Mouse (Mus musculus): ENCODE measurements around the gene Nme2. TPM values are rescaled to one million over a fixed set of nuclear protein-coding genes. Genes with fewer than 3 reads are reported as not detected.
A peak's percentile ranks its signal among the peaks of the same experiment; 100 is the strongest.

Gene Nme2
- 1.4 and 1.7 TPM in 2 replicates for polyA plus RNA-seq (2012)

DNA sequence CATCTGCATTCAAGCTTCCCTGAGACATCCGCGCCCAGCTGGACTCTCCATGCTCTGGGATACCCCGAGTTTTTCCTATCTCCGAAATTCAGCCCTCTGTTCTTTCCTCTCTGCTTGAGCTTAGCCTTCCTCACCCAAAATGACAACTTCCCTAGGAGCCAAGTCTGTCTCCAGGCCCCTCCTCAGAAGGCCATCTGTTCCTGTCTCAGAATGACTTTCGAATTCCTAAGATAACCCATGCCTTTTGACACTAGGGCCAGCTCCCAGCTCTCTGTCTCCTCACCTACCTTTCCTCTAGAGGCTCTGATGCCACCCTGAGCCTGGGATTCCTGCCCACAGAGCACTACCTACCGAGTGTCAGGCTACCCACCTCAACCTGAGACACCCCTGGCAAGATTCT lies at the start of gene Nme2:
Nme2 (minus strand) TSS at position 101 of the 400 bp plus-strand sequence.
- peaks cover 7% of the 10 kb centered on the region for H3K27me3 ChIP-seq (ENCODE audit: control insufficient read depth)
- H3K4me1 ChIP-seq (ENCODE audit: control insufficient read depth): peaks cover 28% of the 10 kb centered on the region
- H3K9me3 ChIP-seq (ENCODE audit: control insufficient read depth, low read length): no peaks in the 10 kb centered on the region
- peaks cover 37% of the 10 kb centered on the region for H3K36me3 ChIP-seq (ENCODE audit: control insufficient read depth)
- TF ChIP-seq GATA1 (IDR thresholded peaks at IDR 0.05; ENCODE audit: low read length): no peak
- no peak for TF ChIP-seq TAL1 (IDR thresholded peaks at IDR 0.05; ENCODE audit: low read length)
- peak within 1 kb of the TSS; percentile 69 for H3K4me3 ChIP-seq (replicated peaks)

DNA sequence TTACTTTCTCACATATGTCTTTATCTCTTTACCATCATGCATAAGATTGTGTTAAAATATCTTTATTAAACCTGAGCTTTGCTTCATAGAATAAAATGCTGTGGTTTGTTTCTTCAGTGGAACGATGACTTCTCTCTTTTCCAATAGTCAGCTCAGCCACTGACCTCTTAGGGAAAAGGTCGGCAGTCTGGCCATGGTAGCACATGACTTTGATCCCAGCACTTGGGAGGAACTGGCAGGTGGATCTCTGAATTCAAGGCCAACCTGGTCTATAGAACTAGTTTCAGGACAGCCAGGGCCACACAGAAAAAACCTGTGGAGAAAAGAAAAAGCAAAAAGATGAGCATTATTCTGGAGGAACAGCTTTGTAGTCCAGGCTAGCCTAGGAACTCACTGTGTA lies 47.3 kb upstream of the Nme2 start:
- Histone ChIP-seq H3K4me3 (replicated peaks) (no peak overlapping the region), H3K27me3 (ENCODE audit: control insufficient read depth) (no peaks in the 10 kb centered on the region), H3K9me3 (ENCODE audit: control insufficient read depth, low read length) (no peaks in the 10 kb centered on the region), H3K36me3 (ENCODE audit: control insufficient read depth) (peaks cover 11% of the 10 kb centered on the region), H3K4me1 (ENCODE audit: control insufficient read depth) (peaks cover 8% of the 10 kb centered on the region)
- no peak for TF ChIP-seq TAL1 (IDR thresholded peaks at IDR 0.05; ENCODE audit: low read length)
- no peak for TF ChIP-seq GATA1 (IDR thresholded peaks at IDR 0.05; ENCODE audit: low read length)

- no peak overlapping the region for H3K4me3 ChIP-seq (replicated peaks)
- no peaks in the 10 kb centered on the region for H3K27me3 ChIP-seq (ENCODE audit: control insufficient read depth)
- TF ChIP-seq GATA1 (IDR thresholded peaks at IDR 0.05; ENCODE audit: low read length) (no peak), TAL1 (IDR thresholded peaks at IDR 0.05; ENCODE audit: low read length) (no peak)
- H3K9me3 ChIP-seq (ENCODE audit: control insufficient read depth, low read length): no peaks in the 10 kb centered on the region
- H3K36me3 ChIP-seq (ENCODE audit: control insufficient read depth): peaks cover 9% of the 10 kb centered on the region
- H3K4me1 ChIP-seq (ENCODE audit: control insufficient read depth): peaks cover 42% of the 10 kb centered on the region
These were observed 43.2 kb upstream of the Nme2 start for GRCm38 (mm10) chr11:93999276-93999675.

DNA sequence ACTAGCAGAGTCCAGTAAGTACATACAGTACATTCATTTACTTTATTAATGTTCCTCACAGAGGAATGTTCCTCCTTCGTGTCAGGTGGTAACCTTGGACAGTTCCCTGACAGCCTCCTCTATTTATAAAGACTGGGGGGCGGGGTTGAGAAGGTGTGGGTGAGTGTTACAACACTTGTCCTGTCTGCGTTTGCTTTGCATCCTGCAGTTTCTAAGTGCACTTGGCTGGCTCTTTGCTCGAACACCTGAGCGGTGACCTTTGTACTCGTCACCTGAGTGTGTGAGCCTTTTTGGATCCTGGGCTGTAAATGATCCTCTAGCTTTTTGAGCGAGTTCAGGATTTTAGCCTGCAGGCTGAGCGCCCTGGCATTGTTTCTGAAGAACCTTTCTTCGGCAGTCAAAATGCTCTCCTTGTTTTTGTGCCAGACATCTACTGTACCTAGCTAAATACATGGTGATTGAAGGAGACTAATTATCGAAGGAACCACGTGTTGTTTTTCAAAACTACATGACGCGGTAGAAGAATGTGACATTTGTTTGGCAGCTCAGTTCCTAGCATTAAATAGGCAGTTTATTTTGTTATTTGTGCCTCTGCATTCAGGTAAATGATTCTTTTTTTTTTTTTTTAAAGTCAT lies 41.2 kb upstream of the Nme2 start:
- H3K4me1 ChIP-seq (ENCODE audit: control insufficient read depth): peaks cover 46% of the 10 kb centered on the region
- H3K36me3 ChIP-seq (ENCODE audit: control insufficient read depth): peaks cover 7% of the 10 kb centered on the region
- peak overlapping the region; percentile 90 for H3K4me3 ChIP-seq (replicated peaks)
- no peaks in the 10 kb centered on the region for H3K27me3 ChIP-seq (ENCODE audit: control insufficient read depth)
- TF ChIP-seq GATA1 (IDR thresholded peaks at IDR 0.05; ENCODE audit: low read length) (no peak), TAL1 (IDR thresholded peaks at IDR 0.05; ENCODE audit: low read length) (no peak)
- no peaks in the 10 kb centered on the region for H3K9me3 ChIP-seq (ENCODE audit: control insufficient read depth, low read length)

- TF ChIP-seq GATA1 (IDR thresholded peaks at IDR 0.05; ENCODE audit: low read length): no peak
- TF ChIP-seq TAL1 (IDR thresholded peaks at IDR 0.05; ENCODE audit: low read length): no peak
- peaks cover 46% of the 10 kb centered on the region for H3K4me1 ChIP-seq (ENCODE audit: control insufficient read depth)
These were observed 40.5 kb upstream of the Nme2 start for GRCm38 (mm10) chr11:93996306-93997140.

DNA sequence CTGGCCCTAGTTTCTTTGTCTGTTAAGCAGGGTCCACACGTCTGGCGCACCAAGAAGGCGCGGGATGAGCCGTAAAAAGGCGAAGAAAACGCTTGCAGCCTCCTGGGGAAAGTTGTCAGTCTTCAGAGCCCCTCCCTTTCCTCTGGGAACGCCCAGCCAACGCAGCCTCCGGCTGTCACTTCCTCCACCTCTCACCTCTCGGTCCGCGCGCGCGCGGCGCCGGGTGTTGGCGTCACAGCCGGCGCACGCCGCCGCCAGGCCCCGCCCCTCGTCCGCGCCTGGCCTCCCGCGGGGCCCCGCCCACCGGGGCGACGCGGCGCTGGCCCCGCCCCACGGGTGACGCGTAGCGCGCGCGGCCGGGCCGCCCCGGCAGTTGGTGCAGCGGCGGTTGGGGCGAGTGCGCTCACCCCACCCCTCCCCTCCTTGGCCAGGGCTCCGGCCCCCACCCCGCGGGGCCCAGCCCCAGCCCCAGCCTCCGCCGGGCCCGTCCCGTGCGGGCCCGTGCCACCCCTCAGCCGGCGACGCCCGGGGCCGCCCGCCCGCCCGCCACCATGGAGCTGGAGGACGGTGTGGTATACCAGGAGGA lies 39.8 kb upstream of the Nme2 start, which contains the start of gene Spag9:
Spag9 (plus strand) TSS at position 372 of the 586 bp plus-strand sequence.
- Histone ChIP-seq H3K9me3 (ENCODE audit: control insufficient read depth, low read length) (no peaks in the 10 kb centered on the region), H3K27me3 (ENCODE audit: control insufficient read depth) (no peaks in the 10 kb centered on the region), H3K36me3 (ENCODE audit: control insufficient read depth) (peaks cover 6% of the 10 kb centered on the region), H3K4me1 (ENCODE audit: control insufficient read depth) (peaks cover 46% of the 10 kb centered on the region), H3K4me3 (replicated peaks) (peak within 1 kb of the TSS; percentile 90)
- TF ChIP-seq GATA1 (IDR thresholded peaks at IDR 0.05; ENCODE audit: low read length): no peak
- TF ChIP-seq TAL1 (IDR thresholded peaks at IDR 0.05; ENCODE audit: low read length): no peak

More at GRCm38 (mm10) chr11:93996306-93997140, 40.5 kb upstream of the Nme2 start:
- Histone ChIP-seq H3K36me3 (ENCODE audit: control insufficient read depth) (peaks cover 6% of the 10 kb centered on the region), H3K4me3 (replicated peaks) (peak overlapping the region; percentile 90), H3K27me3 (ENCODE audit: control insufficient read depth) (no peaks in the 10 kb centered on the region), H3K9me3 (ENCODE audit: control insufficient read depth, low read length) (no peaks in the 10 kb centered on the region)

DNA sequence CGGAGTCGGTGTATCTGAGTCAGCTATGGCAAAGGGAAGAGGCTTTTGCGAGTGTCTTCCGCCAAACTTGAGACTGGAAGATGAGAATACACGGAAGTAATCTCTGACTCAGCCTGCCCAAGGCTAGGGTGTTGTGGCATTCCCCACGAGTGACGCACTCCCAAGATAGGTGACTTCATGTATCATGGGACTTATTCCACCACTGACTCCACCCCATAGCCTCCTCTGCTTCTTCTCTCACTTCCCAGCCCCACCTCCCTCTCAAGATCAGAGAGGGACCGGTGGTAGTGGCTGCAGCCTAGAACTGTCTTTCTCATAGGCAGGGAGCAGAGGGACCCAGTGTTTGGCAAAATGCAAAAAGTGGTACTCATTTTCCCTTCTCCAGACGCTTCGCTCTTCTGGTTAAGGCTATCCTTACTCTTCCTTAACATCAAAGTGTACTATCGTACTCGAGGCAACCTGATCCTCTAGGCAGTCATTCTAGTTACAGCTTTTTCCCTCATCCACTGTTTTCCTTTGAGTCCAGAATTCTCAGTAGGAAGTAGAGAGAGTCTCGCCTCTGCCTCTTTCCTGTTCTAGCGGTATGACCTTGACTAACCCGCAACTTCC lies 39.2 kb upstream of the Nme2 start:
- H3K27me3 ChIP-seq (ENCODE audit: control insufficient read depth): no peaks in the 10 kb centered on the region
- peaks cover 6% of the 10 kb centered on the region for H3K36me3 ChIP-seq (ENCODE audit: control insufficient read depth)
- no peak for TF ChIP-seq TAL1 (IDR thresholded peaks at IDR 0.05; ENCODE audit: low read length)
- TF ChIP-seq GATA1 (IDR thresholded peaks at IDR 0.05; ENCODE audit: low read length): no peak
- H3K4me1 ChIP-seq (ENCODE audit: control insufficient read depth): peaks cover 46% of the 10 kb centered on the region
- H3K9me3 ChIP-seq (ENCODE audit: control insufficient read depth, low read length): no peaks in the 10 kb centered on the region
- H3K4me3 ChIP-seq (replicated peaks): peak overlapping the region; percentile 90

DNA sequence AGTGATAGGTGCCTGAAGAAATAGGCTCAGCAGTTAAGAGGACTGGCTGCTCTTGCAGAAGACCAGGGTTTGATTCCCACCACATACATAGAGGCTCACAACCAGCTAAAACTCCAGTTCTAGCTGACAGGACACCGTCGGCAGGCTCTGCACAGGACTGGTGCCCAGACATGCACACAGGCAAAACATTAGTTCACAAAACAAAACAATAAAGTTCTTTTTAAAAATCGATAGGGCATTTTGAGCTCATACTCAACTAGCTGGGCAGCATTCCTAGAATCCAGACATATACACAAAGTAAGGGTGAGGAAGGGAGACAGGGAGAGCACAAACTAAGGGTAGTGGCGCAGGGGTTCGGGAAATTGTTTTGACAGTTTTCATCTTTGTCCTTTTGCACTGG lies 38.5 kb upstream of the Nme2 start:
- H3K4me3 ChIP-seq (replicated peaks): peak overlapping the region; percentile 90
- peaks cover 4% of the 10 kb centered on the region for H3K36me3 ChIP-seq (ENCODE audit: control insufficient read depth)
- H3K9me3 ChIP-seq (ENCODE audit: control insufficient read depth, low read length): no peaks in the 10 kb centered on the region
- no peaks in the 10 kb centered on the region for H3K27me3 ChIP-seq (ENCODE audit: control insufficient read depth)
- TF ChIP-seq GATA1 (IDR thresholded peaks at IDR 0.05; ENCODE audit: low read length) (no peak), TAL1 (IDR thresholded peaks at IDR 0.05; ENCODE audit: low read length) (no peak)
- H3K4me1 ChIP-seq (ENCODE audit: control insufficient read depth): peaks cover 46% of the 10 kb centered on the region

All from erythroblast, embryonic 14.5 days (primary cell).